Mouse (Mus musculus): Measurements from ENCODE around the gene Phox2b.

Phox2b gene

DNA sequence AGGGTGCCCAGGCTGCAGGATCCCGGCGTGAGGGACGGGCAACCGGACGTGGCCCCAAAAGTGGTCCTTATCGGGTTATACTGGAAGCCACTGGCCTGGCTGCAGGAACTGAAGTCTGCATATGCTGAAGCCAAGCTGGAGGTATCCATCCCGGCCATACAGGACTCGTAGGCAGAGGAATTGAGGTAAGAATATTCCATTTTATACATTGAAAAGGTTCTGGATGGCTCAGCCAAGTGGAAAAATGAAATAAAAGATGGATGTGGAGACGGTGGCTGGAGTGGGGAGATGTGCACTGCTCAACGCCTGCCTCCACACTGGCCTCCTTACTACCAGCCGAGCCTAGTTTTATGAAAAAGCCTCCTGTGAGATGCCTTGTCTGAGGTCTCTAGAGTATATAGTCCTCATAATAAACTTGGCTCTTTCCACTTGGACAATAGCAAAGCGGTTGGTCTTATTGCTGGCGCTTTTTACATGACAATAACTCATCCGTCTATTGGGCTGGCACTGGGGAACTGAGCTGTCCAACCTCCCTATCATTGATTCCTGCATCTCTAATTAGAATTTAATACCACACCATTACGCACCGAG is at the start of gene Phox2b:
TSS of gene Phox2b (minus strand) at position 569 of the 591 bp plus-strand sequence.
- DNase-seq: peak in 1 of 2 experiments; percentile 3

DNA sequence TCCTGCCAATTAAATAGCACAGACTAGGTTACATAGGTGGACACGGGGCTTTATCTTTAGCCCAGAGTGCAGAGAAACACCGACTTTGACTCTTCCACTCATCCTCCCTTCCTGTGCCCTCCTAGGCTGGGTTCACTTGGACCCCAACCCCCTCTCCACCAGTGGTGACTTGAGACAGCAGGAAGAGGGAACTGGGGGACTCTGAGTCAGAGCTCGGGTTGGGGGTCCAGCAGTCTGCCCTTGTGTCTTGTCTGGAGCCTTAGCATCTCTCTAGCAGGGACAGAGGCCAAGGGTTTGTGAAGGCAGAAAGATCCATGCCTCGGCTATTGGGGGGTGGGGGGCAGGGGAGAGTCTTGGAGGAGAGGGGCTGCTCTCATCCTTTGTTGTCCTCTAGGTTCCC is 43.5 kb upstream of the Phox2b start:
- no peak for DNase-seq

DNA sequence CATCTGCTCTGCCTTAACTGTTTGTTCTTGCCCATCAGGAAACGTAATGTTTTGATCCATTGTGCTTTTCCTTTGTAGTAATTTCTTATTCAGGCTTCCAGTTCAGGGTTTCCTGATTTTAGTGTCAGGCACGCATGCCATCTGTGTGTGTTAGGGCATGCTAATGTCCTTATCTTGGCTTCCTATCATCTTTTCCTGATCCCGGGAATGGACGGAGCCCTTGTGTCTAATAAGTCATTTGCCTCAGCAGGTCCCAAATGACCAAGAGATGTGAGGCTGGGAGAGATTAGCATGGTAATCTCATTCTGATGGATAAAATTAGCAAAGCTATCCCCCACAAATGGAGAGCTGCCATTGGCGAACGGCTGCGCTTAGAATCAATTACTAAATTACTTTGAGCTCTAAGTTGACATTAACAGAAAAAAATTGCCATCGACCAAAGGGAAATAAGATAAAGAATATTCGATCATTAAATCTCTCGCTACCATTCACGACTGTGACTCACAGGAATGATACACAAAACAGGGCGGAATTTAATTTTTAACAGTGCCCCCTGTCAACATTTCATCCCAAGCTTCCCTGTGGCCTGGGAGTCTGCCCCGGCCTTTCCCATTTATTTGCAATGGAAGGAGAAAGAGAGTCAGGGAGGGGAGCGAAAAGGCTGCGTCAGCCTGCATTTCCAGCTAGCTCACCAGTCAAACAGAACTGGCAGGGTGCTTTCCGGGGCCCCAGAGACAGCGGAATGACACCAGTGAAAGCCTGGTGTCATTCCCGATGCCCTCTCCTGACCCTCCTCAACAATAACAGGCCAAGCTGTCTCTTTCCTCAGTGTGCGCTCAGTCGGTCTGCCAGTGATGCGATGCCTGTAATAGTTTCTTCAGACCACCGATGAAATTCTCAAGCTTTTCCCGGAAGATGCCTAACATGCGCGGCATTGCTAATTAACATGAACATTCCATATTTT is 40.2 kb upstream of the Phox2b start:
- DNase-seq: no peak

DNA sequence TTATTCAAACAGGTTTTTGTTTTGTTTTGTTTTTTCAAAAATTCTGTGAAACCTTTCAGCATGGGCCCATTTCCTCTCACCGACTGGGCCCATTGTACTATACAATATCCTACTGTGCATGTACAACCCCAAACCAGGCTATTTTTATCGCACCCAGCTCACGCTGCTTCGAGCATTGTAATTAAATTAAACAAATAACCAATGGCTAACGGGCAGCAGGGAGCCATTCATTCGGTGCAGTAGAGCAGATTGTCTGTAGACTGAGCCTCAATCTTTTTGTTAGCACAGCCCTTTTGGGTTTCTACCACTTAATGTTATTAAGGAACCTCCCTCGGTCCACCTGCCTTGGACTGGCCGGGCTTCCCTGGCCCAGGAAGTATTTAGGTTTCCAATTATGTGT is 39.5 kb upstream of the Phox2b start:
- no peak for DNase-seq

DNA sequence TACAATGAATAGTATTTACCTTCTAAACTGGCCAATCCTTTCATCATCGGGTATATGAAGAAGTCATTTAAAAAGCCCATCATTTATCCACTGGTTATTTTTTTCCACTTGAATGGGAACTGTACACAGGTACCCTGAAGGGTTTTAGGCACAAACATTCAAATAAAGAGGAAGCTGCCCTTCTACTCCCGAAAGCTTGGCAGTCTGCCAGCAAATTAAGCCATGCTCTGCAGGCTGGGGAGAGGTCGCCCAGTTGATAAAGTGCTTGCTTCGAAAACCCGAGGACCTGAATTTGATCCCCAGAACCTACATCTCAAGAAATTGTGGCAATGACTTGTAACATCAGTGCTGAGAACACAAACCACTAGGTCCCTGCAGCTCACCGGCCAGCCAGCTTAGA is 35.6 kb upstream of the Phox2b start:
- peak in 1 of 2 experiments; percentile 7 for DNase-seq

DNA sequence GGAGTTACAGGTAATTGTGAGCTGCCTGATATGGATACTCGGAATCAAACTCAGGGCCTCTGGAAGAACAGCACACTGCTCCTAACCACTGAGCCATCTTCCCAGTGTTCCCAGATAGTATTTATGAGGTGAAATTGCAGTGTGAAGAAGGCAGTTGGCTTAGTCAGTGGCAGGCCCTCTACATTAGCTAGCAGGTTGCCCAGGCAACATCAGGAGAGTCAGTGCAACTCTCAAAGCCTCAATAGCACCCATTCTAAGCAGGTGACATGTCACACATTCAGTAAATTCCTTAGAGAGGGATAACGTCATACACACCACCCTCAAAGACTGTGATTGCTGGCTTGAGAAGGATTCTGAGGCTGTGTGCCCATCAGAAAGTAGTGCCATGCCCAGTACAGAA is 32.6 kb upstream of the Phox2b start:
- DNase-seq: no peak

DNA sequence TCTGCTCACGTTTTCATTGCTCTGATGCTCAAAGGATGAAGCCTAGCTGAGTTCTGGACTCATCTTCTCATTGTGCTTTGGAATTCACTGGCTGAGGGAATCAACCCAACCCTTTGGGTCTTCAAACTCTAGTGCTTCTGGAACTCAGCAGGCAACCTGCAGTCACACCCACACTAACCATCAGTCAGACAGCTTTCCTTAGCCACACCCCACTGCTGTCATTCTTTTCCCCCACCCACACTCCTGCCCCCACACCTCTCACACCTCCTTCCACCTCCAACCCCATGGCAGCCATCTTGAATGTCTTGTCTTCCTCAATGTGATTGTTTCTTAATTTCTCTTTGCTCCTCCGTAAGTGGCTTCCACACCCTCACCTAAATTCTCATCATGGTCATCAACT is 7.2 kb upstream of the Phox2b start:
- no peak for DNase-seq

DNA sequence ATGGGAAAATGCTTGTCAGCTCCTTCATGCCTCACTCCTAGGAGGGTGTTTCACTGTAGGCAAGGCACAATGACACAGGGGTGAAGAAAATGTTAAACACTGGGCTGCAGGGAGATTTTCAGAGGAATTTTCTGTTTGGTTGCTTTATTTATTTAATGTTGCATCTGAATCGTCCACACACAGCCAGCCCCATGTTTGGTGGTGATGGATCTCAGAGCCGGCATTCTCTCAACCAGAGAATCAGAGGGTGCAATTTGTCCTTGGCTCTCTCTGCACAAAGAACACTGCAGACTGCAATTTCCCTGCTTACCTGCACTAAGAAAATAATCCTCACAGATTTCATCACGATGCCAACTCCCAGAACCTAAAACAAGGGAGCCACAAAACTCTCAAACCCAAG is 3.9 kb upstream of the Phox2b start:
- no peak for DNase-seq

DNA sequence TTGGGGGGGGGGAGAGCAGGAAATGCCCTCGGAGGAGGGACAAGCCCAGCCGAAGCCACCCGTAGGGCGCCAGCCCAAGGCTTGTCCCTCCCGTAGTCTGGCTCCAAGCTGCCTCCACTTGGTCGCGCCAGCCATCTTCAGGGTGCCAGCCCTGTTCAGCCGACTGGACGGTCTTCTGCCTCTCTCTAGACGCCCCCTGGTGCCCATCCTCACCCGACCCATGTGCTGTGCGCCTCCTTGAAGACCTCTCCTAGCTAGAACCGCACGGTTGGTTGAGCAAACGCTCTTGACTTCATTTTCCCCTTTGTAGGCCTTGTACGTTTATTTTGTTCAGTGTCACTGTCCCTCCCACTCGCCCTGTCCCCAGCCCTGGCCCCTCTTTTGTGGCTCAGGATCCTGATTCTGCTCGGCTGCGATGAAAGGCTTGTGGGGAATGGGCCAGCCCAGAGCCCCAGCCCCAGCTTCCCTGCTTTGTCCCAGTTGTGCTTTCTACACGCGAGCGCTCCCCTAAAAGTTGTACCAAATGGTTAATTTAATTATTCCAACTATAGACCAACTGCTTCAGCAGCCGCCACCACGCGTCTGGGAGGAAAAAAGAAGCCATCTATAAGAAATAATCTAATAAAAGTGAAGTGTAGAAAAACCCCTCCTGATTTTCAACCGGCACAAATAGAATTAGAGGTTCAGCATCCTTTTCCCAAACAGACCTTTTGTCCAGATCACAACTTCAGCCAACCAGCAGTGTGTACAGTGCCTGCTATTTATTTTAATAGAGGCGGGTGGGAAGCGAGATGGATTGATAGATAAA is 2.9 kb upstream of the Phox2b start:
- DNase-seq: peak in 1 of 2 experiments; percentile 8

DNA sequence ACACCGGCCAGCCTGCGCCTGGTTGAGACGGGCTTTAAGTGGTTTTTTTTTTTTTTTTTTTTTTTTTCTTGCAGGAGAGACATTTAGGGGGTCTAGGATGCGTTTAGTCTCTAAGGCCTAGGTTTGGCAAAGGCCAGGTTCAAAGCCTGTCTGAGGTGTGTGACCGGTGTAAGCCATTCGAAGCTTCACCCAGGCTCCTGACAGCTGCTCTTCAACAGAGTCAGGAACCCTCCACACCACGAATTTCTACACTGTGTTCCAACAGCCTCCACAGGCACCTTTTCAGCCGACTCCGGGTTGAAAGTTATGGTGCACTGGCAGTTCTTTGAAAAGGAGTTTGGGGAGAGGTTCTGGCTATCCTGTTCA is 2.3 kb upstream of the Phox2b start:
- no peak for DNase-seq

DNA sequence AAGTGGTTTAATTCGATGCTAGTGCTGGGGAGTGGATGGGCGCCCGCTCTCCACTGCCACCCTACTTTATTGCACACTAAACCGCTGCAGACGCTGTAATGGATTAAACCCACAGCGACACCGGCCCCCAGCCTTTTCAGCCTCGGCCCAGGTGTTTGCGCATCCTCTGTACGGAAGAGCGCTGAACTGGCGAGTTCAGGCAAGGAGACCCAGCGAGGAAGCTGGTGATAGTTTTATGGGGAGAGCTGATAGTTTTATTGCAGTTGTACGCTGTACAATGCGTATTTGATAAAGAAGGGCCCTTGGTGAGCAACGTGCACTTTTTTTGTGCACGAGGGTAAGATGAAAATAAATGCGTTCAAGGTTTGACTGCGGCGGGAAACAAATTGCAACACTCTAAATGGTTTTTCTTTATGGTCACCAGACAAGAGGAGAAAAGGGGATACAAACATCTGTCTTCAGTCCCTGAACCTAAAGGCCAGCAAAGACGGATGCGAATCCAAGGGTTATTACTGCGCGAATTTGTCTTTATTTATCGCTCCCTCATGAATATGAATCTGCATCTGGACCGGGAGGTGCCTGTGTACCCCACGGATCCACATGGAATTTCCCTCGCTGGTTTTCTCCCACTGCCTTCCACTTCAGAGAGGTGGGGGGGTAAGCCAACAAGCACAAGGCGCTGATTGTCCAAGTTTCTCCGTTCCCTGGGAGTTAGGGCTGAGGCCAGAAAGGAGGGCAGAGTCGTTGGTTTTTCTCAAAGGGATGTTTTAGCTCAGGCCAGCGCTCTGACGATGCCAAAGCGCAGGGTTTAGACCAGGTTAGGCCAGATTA is 1.7 kb upstream of the Phox2b start:
- DNase-seq: no peak

DNA sequence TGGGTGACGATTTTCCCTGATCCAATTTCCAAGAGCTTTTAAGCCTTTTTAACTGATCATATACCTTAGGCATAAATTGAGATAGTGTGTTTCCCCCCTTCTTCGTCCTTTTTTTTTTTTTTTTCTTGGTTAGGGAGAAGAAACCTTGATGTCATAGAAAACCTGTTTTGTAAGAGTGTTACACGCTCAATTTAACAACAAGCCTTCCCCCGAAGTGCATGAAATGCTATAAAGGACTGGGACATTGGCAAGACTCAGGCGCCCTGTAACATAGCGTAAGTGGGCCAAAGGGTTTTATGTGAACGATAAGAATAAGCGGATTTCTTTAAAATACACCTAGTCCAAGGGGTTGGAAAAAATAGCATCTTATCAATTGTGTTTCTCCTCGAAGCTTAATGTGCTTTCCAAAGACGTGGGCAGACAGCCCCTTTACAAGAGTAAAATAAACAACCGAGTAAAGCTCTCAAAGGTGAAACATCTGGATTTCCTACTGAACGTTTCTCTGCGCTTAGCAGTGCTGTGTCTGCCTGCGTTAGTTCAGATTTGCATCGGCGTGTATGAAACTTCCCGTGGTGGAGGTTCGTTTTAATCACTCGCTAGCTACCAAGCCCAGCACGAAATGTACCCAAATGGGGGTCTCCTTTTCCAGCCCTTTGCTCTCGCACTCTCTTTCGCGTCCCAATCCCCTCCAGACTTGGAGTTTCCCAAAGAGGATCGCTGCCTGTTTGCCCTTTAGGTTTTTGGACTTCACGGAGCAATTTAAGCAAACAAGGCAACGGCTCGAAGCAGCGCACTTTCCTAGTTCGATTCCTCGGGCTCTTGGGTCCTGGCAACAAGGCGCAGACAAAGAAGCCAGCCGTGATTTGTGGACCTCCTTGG is 531 bp upstream of the Phox2b start:
- peak in 1 of 2 experiments; percentile 17 for DNase-seq

DNA sequence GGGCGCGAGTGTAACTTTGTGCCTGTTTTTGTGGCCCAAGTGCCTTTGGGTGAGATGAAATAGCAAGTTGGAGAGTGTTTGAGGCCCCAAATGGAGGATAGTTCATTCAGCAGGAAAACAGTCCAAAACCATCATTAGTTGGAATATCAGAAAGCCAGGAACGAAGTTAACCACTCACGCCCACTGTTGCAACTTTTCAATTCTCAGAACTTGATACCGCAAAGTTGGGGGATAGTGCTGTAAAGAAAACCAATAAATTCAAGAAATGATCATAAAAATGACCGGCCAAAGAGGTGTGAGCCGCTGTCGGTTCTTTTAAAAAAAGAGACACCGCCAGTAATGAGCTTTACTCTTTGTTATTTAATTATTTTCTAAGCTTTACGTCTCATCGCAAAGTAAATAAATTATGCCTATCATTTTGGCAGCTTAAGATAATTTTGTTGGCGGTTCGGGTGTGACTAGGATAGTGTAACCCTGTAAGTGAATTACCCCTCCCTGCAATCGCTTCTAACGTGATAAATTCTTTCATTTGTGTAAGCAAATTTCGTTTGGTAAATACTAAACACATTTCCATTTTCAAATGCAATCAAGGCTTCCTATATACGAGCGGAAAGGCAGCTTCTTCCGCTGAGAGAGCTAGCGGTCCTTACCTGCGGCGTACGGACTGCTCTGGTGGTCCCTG is 909 bp downstream of the Phox2b start:
- no peak for DNase-seq

DNA sequence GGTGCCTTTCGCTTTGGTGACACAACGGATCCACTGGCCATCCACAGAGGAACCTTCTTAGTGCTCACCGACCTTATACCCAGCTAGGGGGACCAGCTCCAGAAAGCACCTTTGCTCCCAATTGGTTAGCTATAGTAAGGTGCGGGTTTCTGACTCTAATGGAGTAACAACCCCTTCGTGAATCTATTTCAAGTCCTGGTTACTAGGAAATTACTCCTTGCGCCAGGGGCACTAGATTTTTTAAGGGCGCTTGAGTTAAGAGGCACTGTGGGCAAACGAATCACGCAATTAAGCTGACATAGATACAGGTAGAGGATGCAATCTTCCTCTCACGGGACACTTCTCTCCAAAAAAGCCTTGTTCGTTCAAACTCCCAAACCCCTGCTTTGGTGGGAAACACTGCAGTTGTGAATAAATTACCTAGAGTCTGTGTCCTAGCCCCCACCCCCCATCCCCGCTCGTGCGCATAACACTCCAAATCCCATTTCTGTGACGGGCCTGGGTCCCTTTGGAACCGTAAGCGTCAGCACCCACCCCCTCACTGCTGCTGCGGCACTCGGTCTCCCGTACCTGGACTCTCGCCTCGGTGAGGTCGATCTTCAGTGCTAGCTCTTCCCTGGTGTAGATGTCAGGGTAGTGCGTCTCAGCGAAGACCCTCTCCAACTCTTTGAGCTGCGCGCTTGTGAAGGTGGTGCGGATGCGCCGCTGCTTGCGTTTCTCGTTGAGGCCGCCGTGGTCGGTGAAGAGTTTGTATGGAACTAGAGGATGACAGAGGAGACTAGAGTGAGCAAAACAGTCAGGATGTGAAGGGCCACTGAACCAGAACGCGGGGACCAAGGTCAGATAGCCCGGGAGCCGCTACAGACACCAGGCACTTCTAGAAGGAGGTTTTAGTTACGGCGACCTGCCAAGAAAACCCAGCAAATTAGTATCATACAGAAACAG is 1.7 kb downstream of the Phox2b start:
- peak; percentile 7 to 22 for DNase-seq

DNA sequence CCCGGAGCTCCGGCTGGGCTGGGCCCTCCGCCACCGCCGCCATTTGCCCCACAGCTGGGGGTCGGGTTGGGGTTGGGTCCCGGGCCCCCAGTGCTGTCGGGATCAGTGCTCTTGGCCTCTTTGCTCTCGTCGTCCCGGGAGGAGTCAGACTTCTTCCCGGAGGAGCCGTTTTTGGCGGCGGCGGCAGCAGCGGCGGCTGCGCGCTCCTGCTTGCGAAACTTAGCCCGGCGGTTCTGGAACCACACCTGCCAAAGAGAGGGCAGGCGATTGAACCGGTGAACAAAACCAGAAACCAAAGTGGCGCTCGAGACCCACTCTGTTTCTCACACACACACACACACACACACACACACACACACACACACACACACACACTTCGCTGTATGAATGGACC is 2.7 kb downstream of the Phox2b start:
- DNase-seq: peak in 1 of 2 experiments; percentile 50

DNA sequence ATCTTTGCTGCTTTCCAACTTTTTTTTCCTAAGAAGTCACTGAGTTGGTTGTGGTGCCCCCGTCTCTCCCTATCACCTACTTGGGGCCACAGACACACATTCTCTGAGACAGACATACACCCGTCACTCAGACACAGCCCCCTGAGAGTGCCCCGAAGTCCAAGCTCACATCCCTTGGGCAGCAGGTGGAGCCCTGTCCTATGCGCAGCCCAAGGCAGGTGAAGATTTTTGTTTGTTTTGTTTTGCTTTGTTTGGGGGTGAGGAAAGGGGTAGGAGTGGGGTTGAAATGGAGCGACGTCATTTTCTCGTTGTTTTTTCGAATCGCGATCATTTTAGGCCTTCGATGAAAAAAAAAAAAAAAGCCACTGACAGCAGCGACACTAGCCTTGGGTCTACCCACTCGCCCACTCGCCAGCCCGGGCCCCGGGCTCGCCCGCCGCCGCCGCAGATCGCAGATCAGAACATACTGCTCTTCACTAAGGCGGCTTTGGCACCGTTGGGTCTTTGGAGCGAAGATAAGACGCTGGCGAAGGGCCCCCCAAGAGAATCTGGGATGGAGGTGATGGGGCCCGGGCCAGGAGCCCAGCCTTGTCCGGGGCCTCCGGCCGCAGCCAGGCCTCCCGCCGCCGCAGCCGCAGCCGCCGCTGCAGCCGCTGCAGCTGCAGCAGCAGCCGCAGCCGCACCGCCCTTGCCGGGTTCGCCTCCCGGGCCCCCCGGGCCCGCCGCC is 3.3 kb downstream of the Phox2b start:
- peak in 1 of 2 experiments; percentile 8 for DNase-seq

DNA sequence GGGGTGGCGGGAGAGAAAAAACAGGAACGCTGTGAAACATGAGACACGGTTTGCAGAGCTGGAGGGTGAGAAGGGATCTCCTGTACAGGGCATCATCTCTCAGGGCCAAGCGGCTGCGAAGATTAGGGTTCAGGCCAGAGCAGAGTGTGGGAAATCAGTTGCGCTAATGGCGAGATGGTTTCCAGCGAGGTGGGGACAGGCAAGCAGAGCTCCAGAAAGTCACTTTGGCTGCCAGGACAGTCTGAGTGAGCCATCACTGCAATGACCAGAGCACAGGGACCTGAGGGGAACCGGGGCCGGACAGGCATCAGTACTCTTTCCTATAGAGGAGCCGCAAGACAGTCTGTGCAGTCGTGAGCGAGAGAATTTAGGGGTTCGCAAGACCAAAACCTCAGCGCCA is 3.9 kb downstream of the Phox2b start:
- peak in 1 of 2 experiments; percentile 13 for DNase-seq

DNA sequence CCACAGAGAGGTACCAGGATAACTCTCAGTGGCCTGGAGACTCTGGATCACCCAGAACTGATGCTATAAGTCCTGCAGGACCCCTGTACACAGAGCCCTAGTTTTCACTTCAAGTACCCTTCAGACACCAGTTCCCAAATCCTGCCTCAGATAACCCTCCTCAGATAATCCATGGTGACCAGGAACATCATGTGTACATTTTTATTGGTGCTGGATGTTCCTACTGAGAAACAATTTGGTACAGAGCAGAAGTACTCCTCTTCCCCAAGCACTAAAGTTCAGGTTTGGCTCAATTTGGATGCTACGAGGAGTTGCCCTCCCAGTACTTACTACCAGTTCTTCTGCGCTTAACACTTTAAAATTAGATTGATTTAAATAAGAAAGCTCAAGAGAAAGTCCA is 5.1 kb downstream of the Phox2b start:
- no peak for DNase-seq

DNA sequence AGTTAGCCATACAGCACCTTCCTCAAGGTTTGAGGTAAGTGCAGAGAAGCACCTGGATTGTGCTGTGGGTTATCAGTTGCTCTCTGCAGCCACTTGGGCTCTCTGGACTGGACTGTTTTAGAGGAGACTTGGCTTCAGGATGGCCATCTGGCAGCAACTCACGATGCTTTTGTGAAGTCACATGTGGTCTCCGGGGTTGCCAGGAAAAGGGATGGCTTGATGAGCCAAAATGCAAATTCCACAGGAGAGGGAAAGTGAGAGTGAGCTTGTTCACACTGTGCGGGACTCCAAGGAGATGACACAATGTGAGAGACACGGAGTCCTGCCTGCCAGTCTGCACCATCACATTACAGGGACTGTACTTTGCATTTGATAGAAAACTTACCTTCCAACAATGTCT is 7.3 kb downstream of the Phox2b start:
- DNase-seq: no peak
